Mouse (Mus musculus): ENCODE results near the gene Cldn10.

DNA sequence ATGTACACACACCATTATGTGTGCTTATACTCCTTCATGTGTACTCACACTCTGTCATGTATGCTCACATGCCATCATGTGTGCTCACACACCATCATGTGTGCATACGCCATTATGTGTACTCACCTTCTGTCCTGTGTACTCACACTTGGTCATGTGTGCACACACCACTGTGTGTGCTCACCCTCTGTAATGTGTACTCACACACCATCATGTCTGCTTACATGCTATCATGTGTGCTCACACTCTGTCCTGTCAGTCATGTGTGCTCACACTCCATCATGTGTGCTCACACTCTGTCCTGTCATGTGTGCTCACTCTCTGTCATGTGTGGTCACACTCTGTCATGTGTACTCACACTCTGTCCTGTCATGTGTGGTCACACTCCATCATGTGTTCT, 52.3 kb downstream of the Cldn10 start:
- no peak for TF ChIP-seq POLR2A (IDR thresholded peaks at IDR 0.05; ENCODE audit: control insufficient read depth, low read depth, low read length)
- TF ChIP-seq CTCF (IDR thresholded peaks at IDR 0.05; ENCODE audit: control insufficient read depth, insufficient read depth, insufficient replicate concordance, low read depth, low read length) = no peak
